Mouse (Mus musculus) bone marrow macrophage, adult 2 months (primary cell): ENCODE results near the gene Agfg2. TPM values are rescaled to one million over a fixed set of nuclear protein-coding genes. Genes with fewer than 3 reads are reported as not detected.
A peak's percentile ranks its signal among the peaks of the same experiment; 100 is the strongest.

Experiments
- H3K27ac ChIP-seq: 2 replicates; pipeline ENCODE4 v1.5.1; 2012; ENCODE audit warnings: low read depth, low read length; ENCODE audit not compliant: insufficient read depth
- H3K4me1 ChIP-seq: 2 replicates; pipeline ENCODE4 v1.6.1; 2012; ENCODE audit warnings: low read length; ENCODE audit not compliant: control insufficient read depth, insufficient read depth
- H3K4me3 ChIP-seq: 2 replicates; pipeline ENCODE4 v1.5.1; 2012; ENCODE audit warnings: mild to moderate bottlenecking, low read length, moderate library complexity; ENCODE audit not compliant: insufficient read depth
- CTCF ChIP-seq: IDR thresholded peaks from 2 replicates; pipeline ENCODE4 v1.5.1; 2012; ENCODE audit warnings: low read depth, mild to moderate bottlenecking, low read length, moderate library complexity
- POLR2A ChIP-seq: IDR thresholded peaks from 2 replicates; pipeline ENCODE4 v1.6.1; 2012; ENCODE audit warnings: mild to moderate bottlenecking, low read depth, low read length, borderline replicate concordance
- polyA plus RNA-seq: library from polyadenylated mRNA; stranded (reverse); fragments of >200 nt; gene quantifications from 2 replicates; pipeline ENCODE4 v1.2.4, GENCODE M21; 2012; ENCODE audit not compliant: missing spikeins, insufficient read depth, insufficient read length

The Agfg2 gene
- polyA plus RNA-seq, 1 experiment = 22.5 TPM

GRCm38 (mm10) chr5:137706913-137707633, 22.5 kb upstream of the Agfg2 start:
- Histone ChIP-seq H3K27ac (peak overlapping the region; percentile 89), H3K4me1 (peaks cover 36% of the 10 kb centered on the region), H3K4me3 (no peak overlapping the region)
- TF ChIP-seq CTCF = no peak
- TF ChIP-seq POLR2A = no peak

GRCm38 (mm10) chr5:137705242-137705641, 20.7 kb upstream of the Agfg2 start:
- H3K4me1 ChIP-seq = peaks cover 36% of the 10 kb centered on the region
- peak overlapping the region; percentile 28 for H3K4me3 ChIP-seq
- TF ChIP-seq CTCF (no peak), POLR2A (no peak)
- peak overlapping the region; percentile 62 for H3K27ac ChIP-seq

- Histone ChIP-seq H3K4me1 (peaks cover 21% of the 10 kb centered on the region), H3K4me3 (no peak overlapping the region), H3K27ac (no peak overlapping the region)
- TF ChIP-seq CTCF = no peak
- no peak for TF ChIP-seq POLR2A
These were observed 15.3 kb upstream of the Agfg2 start for GRCm38 (mm10) chr5:137699850-137700249.

GRCm38 (mm10) chr5:137699080-137699479, 14.6 kb upstream of the Agfg2 start:
- H3K4me1 ChIP-seq = peaks cover 19% of the 10 kb centered on the region
- H3K27ac ChIP-seq = no peak overlapping the region
- H3K4me3 ChIP-seq = no peak overlapping the region
- TF ChIP-seq CTCF = no peak
- no peak for TF ChIP-seq POLR2A

- peaks cover 19% of the 10 kb centered on the region for H3K4me1 ChIP-seq
- no peak overlapping the region for H3K4me3 ChIP-seq
- TF ChIP-seq POLR2A = no peak
- TF ChIP-seq CTCF = no peak
- no peak overlapping the region for H3K27ac ChIP-seq
These were observed 11.4 kb upstream of the Agfg2 start for GRCm38 (mm10) chr5:137695930-137696329.

- no peak overlapping the region for H3K4me3 ChIP-seq
- H3K4me1 ChIP-seq = peaks cover 17% of the 10 kb centered on the region
- no peak for TF ChIP-seq CTCF
- no peak for TF ChIP-seq POLR2A
- H3K27ac ChIP-seq = no peak overlapping the region
These were observed 10.3 kb upstream of the Agfg2 start for GRCm38 (mm10) chr5:137694796-137695195.

GRCm38 (mm10) chr5:137691881-137692280, 7.4 kb upstream of the Agfg2 start:
- Histone ChIP-seq H3K4me3 (no peak overlapping the region), H3K4me1 (peaks cover 14% of the 10 kb centered on the region), H3K27ac (no peak overlapping the region)
- no peak for TF ChIP-seq CTCF
- no peak for TF ChIP-seq POLR2A

- TF ChIP-seq POLR2A (no peak), CTCF (no peak)
- H3K4me3 ChIP-seq = no peak overlapping the region
- no peak overlapping the region for H3K27ac ChIP-seq
- peaks cover 10% of the 10 kb centered on the region for H3K4me1 ChIP-seq
These were observed 6.0 kb upstream of the Agfg2 start for GRCm38 (mm10) chr5:137690531-137690930.

- TF ChIP-seq CTCF (no peak), POLR2A (no peak)
- no peak overlapping the region for H3K4me3 ChIP-seq
- H3K4me1 ChIP-seq = peaks cover 13% of the 10 kb centered on the region
- H3K27ac ChIP-seq = no peak overlapping the region
These were observed 5.4 kb upstream of the Agfg2 start for GRCm38 (mm10) chr5:137689974-137690373.

- H3K4me3 ChIP-seq = no peak overlapping the region
- TF ChIP-seq POLR2A = no peak
- peaks cover 18% of the 10 kb centered on the region for H3K4me1 ChIP-seq
- H3K27ac ChIP-seq = no peak overlapping the region
These were observed 1.7 kb upstream of the Agfg2 start for GRCm38 (mm10) chr5:137686127-137686790.
